Mouse (Mus musculus): ENCODE measurements around the gene Disc1.

Disc1 gene

DNA sequence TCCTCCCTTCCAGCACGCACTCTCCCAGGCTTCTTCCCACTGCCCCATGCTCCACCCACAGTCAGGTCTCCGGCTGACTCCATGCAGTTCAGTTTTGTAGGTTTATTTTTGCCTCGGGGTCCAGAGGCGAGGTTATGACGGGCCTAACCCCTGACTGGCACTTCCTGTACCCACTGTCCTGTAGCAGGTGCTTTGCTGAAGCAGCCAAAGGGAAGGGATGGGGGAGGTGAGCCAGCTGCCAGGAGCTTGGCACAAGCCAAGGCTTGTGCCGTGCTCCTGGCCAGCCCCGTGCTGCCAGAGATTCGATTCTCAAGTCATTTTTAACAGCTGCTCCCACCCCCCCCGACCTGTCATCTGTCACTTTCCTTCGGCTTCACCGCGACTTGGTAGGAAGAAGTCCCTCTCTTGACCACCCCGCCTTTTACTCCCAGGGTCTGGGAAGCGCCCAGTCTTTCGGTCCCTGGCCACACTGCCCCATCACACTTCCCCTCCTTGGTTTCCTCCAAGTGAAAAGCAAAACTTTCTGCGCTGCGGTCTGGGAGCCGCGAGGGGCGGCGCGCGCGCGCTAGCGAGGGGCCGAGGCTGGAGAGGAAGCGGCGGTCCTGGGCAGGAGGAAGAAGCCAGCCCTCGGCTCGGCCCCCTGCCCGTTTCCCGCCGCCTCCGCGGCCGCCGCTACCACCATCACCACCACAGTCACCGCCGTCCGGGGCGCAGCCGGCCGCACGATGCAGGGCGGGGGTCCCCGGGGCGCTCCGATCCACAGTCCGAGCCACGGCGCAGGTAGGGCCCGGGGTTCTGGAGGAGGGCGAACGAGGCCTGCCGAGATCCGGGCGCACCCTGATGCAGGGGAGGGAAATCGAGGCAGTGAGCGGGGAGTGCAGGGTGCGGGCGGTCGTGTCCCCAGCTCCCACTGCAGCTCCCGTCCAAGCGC is at the start of gene Disc1:
Gene Disc1, plus strand, starts transcription at position 691 of the 931 bp plus-strand sequence.
- peak; percentile 18; the same call in 1 of the 2 replicates for ATAC-seq (ENCODE audit: insufficient number of reproducible peaks, low FRiP score, low TSS enrichment)

DNA sequence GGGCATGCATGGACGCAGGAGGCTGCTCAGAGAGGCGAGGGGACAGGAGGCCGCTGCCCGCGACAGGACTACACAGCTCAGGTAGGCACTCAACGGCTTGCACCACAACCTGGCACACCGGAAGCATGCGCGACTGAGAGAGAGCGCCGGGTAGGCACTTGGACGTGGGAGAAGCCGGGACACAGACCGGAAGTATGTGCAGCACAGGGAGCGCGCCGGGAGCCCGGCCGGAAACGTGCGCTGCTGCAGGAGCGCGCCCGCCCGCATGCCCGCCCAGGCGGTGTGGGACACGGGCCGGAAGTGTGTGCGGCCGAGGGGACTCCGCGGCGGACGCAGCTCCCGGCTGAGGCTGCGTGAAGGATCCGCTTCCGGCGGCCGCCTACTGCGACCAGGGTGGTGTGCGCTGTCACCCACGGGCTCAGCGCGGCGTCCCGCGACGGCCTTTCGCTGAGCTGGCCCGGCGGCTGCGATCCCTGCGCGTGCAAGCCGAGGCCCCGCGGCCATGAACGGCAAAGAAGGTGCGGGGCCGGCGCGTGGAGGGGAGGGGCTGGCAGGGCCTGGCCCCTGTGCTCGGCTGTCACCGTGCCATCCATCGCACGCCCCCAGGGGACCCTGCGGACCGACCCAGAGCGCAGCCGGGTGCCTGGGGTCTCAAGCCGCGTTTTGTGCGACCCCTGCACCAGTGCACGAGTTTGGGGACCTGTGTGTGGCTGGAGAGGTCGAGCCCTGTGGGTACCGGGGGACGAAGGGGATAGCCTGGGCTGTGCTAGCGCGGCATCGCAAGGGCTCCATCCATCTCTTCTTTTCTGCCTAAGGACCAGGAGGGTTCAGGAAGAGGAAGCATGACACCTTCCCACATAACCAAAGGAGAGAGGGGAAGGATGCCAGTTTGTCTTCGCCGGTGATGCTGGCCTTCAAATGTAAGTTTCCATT is 41.0 kb upstream of the Disc1 start, which contains the start of gene Tsnax:
Gene Tsnax, plus strand, starts transcription at position 303 of the 933 bp plus-strand sequence.
- peak; percentile 97 for ATAC-seq (ENCODE audit: insufficient number of reproducible peaks, low FRiP score, low TSS enrichment)

DNA sequence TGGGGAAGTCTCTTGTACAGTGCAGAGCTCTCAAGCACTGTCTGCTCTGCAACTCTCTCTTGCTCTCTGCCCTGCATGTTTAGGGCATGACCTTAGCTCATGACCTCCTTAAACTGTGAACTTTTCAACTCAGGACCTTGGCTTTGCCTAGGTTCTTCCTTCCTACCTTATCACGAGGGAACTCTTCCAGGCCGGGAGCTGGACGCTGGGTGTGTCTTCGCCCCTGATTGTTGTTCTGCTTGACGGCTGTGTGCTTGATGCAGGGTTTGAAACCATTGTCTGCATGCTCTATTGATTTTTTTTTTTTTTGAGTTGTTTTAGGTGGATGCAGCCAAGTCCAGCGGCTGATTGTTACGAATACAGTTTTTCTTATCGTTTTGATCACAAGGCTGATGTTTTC is 29.9 kb upstream of the Disc1 start:
- no peak for ATAC-seq (ENCODE audit: insufficient number of reproducible peaks, low FRiP score, low TSS enrichment)

DNA sequence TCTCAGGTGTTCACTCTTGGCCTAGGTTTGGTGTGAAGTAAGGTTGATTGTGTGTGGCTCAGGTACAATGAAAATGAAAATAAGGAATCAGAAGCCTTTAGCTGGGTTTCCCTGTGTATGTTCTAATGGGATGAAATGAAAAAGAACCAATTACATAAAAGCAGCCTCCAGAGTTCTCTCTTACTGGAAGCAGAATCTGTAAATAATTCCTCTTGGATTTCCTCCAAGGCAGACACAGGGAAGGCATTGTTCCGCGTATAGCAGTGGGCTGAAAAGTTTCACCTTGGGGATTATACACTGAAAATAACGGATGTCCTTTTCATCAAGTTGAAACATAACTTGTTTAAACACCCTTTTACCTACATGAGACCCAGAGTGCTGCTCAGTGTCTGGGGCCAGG is 26.8 kb upstream of the Disc1 start:
- ATAC-seq (ENCODE audit: insufficient number of reproducible peaks, low FRiP score, low TSS enrichment): no peak

DNA sequence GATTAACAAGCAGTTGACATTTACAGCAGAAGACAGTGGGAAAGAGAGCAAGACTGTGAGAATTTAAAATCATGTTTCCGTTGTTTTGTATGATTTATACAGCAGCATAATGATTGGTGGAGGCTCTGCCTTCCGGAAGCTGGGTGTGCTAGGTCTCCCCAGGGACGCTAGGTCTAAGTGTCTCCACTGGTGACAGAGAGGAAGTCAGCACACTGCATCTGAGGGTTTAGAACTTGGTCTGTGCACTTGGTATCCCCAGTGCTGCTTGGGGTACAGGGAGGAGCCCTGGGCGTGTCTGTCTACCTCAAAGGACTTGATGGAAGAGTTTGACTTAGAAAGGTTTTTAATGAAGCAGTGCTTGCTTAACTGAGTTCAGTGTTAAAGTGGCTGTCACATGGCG is 25.2 kb upstream of the Disc1 start:
- ATAC-seq (ENCODE audit: insufficient number of reproducible peaks, low FRiP score, low TSS enrichment): no peak

DNA sequence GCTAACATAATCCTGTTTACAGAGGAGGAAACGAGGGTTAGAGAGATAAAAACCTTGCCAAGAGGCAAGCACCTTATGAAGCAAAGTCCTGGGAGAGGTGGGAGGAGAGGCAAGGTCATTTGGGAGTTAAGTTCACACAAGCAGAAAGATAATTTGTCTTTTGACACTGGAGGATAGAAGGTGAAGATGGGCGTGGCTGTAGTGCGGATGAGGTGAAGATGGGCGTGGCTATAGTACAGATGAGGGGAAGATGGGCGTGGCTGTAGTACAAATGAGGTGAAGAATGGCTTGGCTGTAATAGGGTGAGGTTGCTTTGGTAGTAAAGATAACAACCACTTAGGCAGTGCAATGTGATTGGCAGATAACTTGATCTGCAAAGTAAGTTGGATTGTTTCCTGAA is 22.7 kb upstream of the Disc1 start:
- no peak for ATAC-seq (ENCODE audit: insufficient number of reproducible peaks, low FRiP score, low TSS enrichment)

DNA sequence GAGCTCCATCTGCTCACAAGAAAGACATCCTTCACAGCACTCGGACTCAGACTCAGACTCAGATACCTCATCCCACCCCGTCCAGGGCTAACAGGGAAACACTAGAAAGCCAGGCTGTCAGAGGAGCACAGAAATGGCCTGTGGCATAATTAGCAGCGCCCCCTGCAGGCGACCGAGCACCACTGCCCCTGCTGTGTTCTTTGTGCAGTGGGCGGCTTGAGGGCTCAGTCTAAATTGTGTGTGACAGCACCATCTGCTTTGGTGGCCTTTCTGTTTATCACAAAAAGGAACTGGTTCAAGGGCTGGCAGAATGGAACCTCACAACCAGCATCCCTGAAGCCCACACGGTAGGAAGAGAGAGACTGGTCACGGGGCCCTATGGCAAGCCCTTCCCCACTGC is 19.3 kb upstream of the Disc1 start:
- peak; percentile 93 for ATAC-seq (ENCODE audit: insufficient number of reproducible peaks, low FRiP score, low TSS enrichment)

DNA sequence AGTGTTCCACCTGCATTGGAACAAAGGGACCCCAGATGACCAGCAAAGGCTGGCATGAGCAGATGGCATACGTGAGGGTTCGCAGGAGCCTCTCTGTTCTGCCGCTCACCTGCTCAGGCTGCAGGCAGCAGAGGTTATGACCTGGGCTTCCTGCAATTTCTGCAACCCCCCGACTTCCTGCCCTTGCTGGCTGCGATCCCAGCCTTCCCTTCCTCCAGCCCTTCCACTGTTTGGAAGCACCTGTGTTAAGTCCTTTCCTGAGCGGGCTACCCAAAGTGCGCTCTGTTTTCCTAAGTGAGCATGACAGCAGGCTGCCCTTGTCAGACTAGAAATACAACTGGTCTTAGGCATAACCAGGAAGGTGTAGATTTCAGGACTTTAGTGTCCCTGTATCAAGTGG is 16.9 kb upstream of the Disc1 start:
- ATAC-seq (ENCODE audit: insufficient number of reproducible peaks, low FRiP score, low TSS enrichment): no peak

DNA sequence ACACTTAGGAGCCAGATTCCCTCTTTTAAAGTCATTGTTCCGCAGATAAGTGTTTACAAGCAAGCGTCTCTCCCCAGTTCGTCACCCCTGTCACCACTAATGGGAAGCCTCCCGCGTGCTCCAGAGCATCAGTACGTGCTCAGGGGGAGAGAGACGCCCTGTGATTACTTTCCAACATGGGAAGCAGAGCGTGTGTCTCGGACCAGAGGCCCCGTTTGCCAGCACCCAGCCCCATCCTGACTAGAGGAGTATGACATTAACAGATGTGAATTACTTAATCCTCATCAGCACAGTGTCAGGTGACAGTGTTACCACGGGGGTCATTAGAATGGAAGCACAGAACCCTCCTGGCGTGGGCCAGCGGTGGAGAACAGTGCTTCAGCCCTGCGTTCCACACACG is 15.3 kb upstream of the Disc1 start:
- no peak for ATAC-seq (ENCODE audit: insufficient number of reproducible peaks, low FRiP score, low TSS enrichment)

DNA sequence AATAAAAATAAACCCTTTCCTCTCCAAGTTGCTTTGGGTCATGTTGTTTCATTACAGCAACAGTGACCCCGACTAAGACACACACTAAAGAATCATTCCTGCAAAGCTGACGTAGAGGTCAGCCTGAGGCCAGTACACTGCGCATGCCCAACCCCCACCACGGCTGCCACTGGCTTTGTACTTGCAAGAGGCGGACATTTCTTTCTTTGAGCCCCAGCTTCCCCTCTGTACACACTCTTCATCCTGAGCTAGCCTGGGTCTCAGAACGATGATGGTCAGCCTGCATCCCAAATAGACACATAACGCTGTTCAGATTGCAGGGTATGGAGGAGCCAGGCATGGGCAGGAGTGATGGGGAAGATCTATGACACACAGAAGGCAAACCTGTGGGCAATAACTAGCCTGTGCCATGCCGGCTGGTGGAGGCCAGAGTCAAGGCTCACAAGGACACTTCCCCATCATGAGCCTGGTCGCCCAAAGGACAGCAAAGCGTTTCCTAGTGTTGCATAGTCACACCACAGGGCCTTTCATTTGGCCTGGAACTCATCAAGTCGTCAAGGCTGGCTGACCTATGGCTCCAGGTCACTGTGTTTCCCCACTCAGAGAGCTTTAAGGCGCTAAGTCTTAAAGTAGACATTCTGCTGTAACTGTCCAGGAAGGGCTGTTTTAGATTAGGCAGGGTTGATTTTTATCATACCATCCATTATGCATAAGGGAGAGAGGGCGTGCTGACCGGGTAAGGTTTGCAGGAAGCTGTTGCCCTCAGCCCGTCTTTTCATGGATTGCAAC is 13.2 kb upstream of the Disc1 start:
- ATAC-seq (ENCODE audit: insufficient number of reproducible peaks, low FRiP score, low TSS enrichment): no peak

DNA sequence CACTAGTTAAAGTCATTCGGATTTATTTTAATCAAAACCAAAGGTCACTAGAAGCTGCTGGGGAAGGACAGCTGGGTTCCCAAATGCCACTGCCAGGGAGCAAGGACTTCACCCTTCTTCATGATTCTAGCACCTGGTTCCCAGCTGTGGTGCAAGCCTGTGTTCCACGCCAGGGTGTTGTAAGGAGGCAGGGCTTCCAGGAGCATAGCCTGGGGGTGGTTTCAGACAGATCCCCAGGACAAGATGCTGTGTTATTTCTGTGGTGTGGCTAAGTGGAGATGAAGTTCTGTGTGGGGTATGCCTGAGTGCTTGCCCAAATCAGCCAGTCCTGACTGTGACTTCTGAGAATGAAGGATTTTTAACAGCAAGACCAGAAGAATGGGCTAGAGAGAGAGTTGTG is 12.5 kb upstream of the Disc1 start:
- no peak for ATAC-seq (ENCODE audit: insufficient number of reproducible peaks, low FRiP score, low TSS enrichment)

DNA sequence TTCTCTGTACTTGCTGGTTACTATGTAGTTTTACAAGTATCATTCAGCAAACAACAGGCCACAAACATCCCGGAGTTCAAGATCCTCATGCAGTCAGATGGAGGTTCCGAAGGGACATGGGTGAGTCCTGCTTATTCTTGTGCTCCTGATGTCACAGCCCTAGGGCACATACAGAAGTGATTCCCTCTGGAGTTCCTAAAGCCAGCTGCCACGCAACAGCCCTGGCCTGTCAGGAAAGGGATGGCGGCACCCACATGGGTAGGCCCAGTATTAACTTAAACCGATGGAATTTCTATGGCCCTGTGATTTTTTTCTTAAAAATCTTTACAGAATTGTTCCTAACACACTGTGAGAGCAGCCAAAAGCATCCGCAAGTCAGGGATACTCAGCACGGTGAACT is 10.6 kb upstream of the Disc1 start:
- no peak for ATAC-seq (ENCODE audit: insufficient number of reproducible peaks, low FRiP score, low TSS enrichment)

DNA sequence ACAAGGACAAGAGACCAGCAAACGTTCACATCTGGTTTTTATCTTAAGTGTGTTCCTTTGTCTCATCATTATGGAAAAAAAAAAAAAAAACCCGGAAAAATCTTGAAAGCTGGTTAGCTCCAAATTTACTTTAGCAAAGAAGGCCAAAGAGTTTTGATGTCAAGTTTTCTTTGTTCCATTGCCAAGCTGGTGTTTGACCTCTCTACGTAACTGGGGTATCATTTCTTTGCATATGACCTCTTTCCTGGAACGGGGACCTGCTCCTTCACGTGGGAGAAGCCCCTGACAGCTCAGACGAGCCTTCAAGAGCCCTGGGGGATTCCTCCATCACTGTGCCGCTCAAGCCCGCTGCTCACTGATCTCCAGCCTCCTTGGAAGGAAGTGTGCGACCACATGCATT is 10.1 kb upstream of the Disc1 start:
- ATAC-seq (ENCODE audit: insufficient number of reproducible peaks, low FRiP score, low TSS enrichment): no peak

DNA sequence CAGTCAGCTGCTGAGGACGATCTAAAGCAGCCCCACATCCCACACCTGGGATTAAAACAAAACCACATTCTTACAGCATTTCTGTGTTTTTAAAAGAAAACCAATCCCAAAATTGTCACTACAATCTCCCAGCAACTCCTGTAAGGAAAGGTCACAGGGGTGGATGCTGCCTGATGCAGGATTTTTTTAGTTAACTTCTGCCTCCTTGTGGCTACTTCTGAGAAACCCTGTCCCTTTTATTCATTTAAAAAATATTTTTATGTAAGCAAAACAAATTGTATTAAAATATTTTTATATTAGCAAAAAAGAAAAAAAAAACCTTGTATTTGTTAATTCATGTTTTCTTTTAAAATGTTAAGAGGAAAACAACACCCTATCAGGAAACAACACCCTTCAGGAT is 8.2 kb upstream of the Disc1 start:
- no peak for ATAC-seq (ENCODE audit: insufficient number of reproducible peaks, low FRiP score, low TSS enrichment)

DNA sequence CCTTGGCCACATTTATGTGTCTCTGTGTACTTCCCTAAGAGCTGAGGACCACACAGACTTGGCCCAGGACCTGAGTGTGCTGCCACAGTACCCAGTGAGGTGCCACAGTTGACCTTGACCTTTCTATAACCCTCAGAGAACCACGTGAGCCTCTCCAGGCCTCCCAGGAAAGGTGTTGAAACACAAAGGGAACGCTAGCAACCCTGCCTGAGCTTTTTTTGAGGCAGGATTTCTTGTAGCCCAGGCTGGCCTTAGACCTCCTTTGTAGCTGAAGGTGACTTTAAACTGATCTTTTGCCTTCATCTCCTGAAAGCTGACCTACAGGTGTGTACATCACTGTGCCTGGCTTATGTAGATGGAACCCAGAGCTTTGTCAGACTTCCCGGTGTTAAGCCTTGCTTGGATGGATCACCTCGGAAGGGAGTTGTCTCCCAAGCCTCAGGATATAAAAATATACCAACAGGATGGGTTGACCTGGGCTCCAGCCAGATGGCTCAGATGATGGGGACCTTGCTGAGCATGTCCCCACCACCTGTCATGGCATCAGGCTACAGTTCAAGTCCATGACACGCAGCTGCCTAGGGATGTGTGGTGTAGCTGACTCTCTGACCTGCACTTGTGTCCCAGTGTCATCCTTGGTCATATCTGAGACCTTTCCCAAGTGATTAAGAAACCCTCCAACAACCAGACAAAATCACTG is 4.8 kb upstream of the Disc1 start:
- no peak for ATAC-seq (ENCODE audit: insufficient number of reproducible peaks, low FRiP score, low TSS enrichment)

DNA sequence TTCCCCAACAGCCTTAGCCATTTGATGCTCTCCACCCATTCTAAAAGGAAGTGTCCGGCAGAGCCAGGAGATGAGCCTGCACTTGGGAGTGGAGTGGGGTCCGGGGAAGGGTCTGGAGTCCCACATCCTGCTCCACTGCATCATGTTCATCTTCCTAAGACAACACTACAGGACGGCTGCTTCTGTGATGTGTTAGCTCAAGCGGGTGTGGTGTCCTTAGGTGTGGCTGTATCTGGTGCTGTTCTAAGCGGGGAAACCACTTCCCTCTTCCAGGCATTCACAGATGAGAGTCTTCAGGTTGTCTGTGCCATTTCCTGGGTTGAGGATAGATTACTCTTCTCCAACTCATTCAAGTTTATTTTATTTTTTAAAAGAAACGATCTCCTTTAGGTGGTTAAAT is 4.2 kb upstream of the Disc1 start:
- no peak for ATAC-seq (ENCODE audit: insufficient number of reproducible peaks, low FRiP score, low TSS enrichment)

DNA sequence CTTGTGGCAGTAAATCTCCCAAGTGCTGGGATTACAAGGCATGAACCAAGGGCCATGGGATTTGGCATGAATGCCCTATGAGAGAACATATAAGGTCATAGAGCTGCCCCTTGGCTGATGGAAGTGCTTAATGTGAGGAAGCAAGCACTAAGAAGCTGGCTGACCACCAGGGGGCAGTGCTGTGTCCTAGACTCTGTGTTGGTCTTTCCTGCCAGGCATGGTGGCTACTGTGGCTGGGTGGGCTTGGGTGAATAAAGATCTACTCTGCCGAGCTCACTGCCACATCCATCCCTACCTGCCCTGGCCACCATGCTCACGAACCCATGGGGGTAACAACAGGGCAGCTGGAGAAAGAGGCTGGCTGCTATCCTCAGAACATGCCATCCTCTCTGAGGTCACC is 2.0 kb upstream of the Disc1 start:
- no peak for ATAC-seq (ENCODE audit: insufficient number of reproducible peaks, low FRiP score, low TSS enrichment)

DNA sequence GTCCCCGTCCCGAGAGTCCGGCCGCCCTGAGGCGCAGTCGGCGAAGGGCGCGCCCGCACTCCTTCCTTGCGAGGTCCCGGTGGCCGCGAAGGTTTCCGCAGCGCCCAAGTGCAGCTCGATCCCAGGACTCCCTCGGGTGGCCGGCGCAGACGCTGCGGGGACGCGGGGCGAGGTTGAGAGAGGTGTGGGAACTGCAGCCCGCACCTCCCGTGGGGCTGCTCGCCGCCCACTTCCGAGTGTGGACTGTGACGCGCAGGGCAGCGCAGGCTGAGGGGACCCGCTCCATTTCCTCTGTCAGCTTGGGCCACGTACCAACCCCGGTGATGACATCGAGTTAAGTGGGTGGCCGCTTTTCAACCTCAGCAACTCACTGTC is 428 bp downstream of the Disc1 start:
- ATAC-seq (ENCODE audit: insufficient number of reproducible peaks, low FRiP score, low TSS enrichment): peak; percentile 45

DNA sequence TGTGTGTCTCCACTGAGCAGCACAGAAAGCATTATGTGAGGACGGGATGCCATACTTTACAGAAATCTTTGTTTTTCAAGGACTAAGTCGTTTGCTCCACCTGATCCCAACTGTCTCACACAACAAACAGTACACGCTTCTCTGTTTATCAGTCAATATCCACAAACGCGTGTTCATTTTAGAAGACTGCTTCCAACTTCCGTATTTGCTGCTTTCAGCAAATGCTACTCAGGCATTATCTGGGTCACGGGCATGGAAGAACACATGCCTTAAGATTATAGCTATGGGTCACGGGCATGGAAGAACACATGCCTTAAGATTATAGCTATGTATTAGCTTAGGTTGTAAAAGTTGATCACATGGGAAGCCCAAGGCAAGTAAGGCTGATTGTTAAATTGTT is 6.9 kb downstream of the Disc1 start:
- ATAC-seq (ENCODE audit: insufficient number of reproducible peaks, low FRiP score, low TSS enrichment): no peak

DNA sequence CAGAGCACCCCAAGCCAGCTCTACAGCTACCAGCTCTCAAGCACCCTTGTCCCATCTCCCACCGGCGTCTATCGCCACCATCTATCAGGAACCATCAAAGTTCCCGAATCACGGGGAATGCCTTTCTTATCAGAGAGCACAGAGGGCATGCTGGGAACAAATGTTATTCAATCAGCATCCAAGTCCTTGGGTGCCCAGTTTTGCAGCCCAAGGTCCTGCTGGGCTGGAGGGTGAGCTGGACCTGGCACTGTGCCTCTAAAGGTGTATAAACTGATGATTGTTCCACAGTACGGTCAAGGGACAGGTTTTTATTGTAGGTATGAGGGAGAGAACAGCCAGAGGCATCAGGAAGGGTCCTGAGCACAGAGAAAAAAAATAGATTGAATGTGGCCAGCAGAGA is 11.6 kb downstream of the Disc1 start:
- ATAC-seq (ENCODE audit: insufficient number of reproducible peaks, low FRiP score, low TSS enrichment): no peak
